Mouse (Mus musculus): ENCODE measurements at regions not wholly inside any gene's neighbourhood (a gene's known extent, or its start where the extent isn't known, plus 50 kb on each side); places are given as distances from the start of the nearest gene placed in this dataset.

DNA sequence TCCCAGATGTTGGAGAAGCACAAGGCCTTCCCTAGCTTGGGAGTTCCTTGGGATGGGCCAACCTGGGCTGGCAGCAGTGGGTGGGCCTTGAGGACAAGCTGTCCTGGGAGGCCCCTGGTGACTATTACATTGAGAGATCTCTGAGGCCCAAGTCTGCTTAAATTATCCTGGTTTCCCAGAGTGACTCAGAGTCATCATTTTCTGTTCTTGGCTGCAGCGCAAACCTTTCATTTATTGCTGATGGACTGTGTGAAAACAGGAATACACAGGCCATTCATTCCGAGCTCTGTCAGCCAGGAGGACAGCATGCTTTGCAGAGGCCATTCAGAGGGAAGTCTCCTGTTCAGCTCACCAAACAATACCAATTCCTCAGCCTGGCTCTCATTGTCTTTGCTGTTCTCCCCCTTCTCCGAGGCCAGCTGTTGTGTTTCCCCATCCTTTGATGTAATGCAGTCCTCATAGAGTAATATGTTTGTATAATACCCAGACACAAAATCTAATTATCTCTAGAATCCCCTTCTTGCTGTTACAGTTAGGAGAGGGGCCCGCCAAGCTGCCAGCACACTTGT lies 220.5 kb downstream of the Insig2 start:
- Histone ChIP-seq H3K79me3 (ENCODE audit: low read depth) (no peaks in the 10 kb centered on the region), H3K79me2 (ENCODE audit: control insufficient read depth, insufficient read depth) (no peaks in the 10 kb centered on the region), H3K27me3 (ENCODE audit: control insufficient read depth, insufficient read depth, insufficient read length) (peaks cover 3% of the 10 kb centered on the region), H3K4me3 (ENCODE audit: insufficient read depth, poor library complexity, severe bottlenecking) (no peak overlapping the region), H3K36me3 (ENCODE audit: control insufficient read depth, insufficient read depth) (no peaks in the 10 kb centered on the region), H3ac (ENCODE audit: control insufficient read depth, insufficient read length, low read depth) (no peak overlapping the region)
- TF ChIP-seq FOSL1 (IDR thresholded peaks at IDR 0.05; ENCODE audit: insufficient read depth, low read length, poor library complexity, severe bottlenecking) = no peak
- TF ChIP-seq MYOG (IDR thresholded peaks at IDR 0.05; ENCODE audit: control insufficient read depth, extremely low read depth, insufficient read length) = no peak
- TF ChIP-seq MAX (IDR thresholded peaks at IDR 0.05) = no peak
- no peak for TF ChIP-seq MYOD1 (IDR thresholded peaks at IDR 0.05; ENCODE audit: control insufficient read depth, insufficient read length, low read depth)
- TF ChIP-seq CTCF (IDR thresholded peaks at IDR 0.05; ENCODE audit: control insufficient read depth, insufficient read depth, insufficient read length) = no peak
- no peak for TF ChIP-seq CEBPB (IDR thresholded peaks at IDR 0.05; ENCODE audit: low read depth)
- TF ChIP-seq USF1 (IDR thresholded peaks at IDR 0.05; ENCODE audit: low read depth) = no peak

GRCm38 (mm10) chr1:121112464-121112863 lies 219.9 kb downstream of the Insig2 start:
- H3K36me3 ChIP-seq (ENCODE audit: control insufficient read depth, insufficient read depth) = no peaks in the 10 kb centered on the region
- no peaks in the 10 kb centered on the region for H3K79me3 ChIP-seq (ENCODE audit: low read depth)
- H3ac ChIP-seq (ENCODE audit: control insufficient read depth, insufficient read length, low read depth) = no peak overlapping the region
- H3K4me3 ChIP-seq (ENCODE audit: insufficient read depth, poor library complexity, severe bottlenecking) = no peak overlapping the region
- TF ChIP-seq USF1 (IDR thresholded peaks at IDR 0.05; ENCODE audit: low read depth) (no peak), MYOD1 (IDR thresholded peaks at IDR 0.05; ENCODE audit: control insufficient read depth, insufficient read length, low read depth) (no peak), CEBPB (IDR thresholded peaks at IDR 0.05; ENCODE audit: low read depth) (no peak), MAX (IDR thresholded peaks at IDR 0.05) (no peak), FOSL1 (IDR thresholded peaks at IDR 0.05; ENCODE audit: insufficient read depth, low read length, poor library complexity, severe bottlenecking) (no peak), MYOG (IDR thresholded peaks at IDR 0.05; ENCODE audit: control insufficient read depth, extremely low read depth, insufficient read length) (no peak), CTCF (IDR thresholded peaks at IDR 0.05; ENCODE audit: control insufficient read depth, insufficient read depth, insufficient read length) (no peak)
- H3K27me3 ChIP-seq (ENCODE audit: control insufficient read depth, insufficient read depth, insufficient read length) = peaks cover 3% of the 10 kb centered on the region
- no peaks in the 10 kb centered on the region for H3K79me2 ChIP-seq (ENCODE audit: control insufficient read depth, insufficient read depth)

GRCm38 (mm10) chr1:121116626-121117025 lies 215.8 kb downstream of the Insig2 start:
- Histone ChIP-seq H3K36me3 (ENCODE audit: control insufficient read depth, insufficient read depth) (no peaks in the 10 kb centered on the region), H3ac (ENCODE audit: control insufficient read depth, insufficient read length, low read depth) (no peak overlapping the region), H3K27me3 (ENCODE audit: control insufficient read depth, insufficient read depth, insufficient read length) (no peaks in the 10 kb centered on the region), H3K79me3 (ENCODE audit: low read depth) (no peaks in the 10 kb centered on the region), H3K4me3 (ENCODE audit: insufficient read depth, poor library complexity, severe bottlenecking) (no peak overlapping the region), H3K79me2 (ENCODE audit: control insufficient read depth, insufficient read depth) (no peaks in the 10 kb centered on the region)
- TF ChIP-seq MYOG (IDR thresholded peaks at IDR 0.05; ENCODE audit: control insufficient read depth, extremely low read depth, insufficient read length) (no peak), MAX (IDR thresholded peaks at IDR 0.05) (no peak), MYOD1 (IDR thresholded peaks at IDR 0.05; ENCODE audit: control insufficient read depth, insufficient read length, low read depth) (no peak), USF1 (IDR thresholded peaks at IDR 0.05; ENCODE audit: low read depth) (no peak), CTCF (IDR thresholded peaks at IDR 0.05; ENCODE audit: control insufficient read depth, insufficient read depth, insufficient read length) (no peak), CEBPB (IDR thresholded peaks at IDR 0.05; ENCODE audit: low read depth) (no peak), FOSL1 (IDR thresholded peaks at IDR 0.05; ENCODE audit: insufficient read depth, low read length, poor library complexity, severe bottlenecking) (no peak)

GRCm38 (mm10) chr1:121123436-121123835 lies 209.0 kb downstream of the Insig2 start:
- TF ChIP-seq CEBPB (IDR thresholded peaks at IDR 0.05; ENCODE audit: low read depth) = no peak
- no peak for TF ChIP-seq CTCF (IDR thresholded peaks at IDR 0.05; ENCODE audit: control insufficient read depth, insufficient read depth, insufficient read length)
- no peak for TF ChIP-seq MYOD1 (IDR thresholded peaks at IDR 0.05; ENCODE audit: control insufficient read depth, insufficient read length, low read depth)
- TF ChIP-seq USF1 (IDR thresholded peaks at IDR 0.05; ENCODE audit: low read depth) = no peak
- TF ChIP-seq MAX (IDR thresholded peaks at IDR 0.05) = no peak
- TF ChIP-seq MYOG (IDR thresholded peaks at IDR 0.05; ENCODE audit: control insufficient read depth, extremely low read depth, insufficient read length) = no peak
- TF ChIP-seq FOSL1 (IDR thresholded peaks at IDR 0.05; ENCODE audit: insufficient read depth, low read length, poor library complexity, severe bottlenecking) = no peak
- Histone ChIP-seq H3K36me3 (ENCODE audit: control insufficient read depth, insufficient read depth) (no peaks in the 10 kb centered on the region), H3K79me3 (ENCODE audit: low read depth) (no peaks in the 10 kb centered on the region), H3K27me3 (ENCODE audit: control insufficient read depth, insufficient read depth, insufficient read length) (no peaks in the 10 kb centered on the region), H3ac (ENCODE audit: control insufficient read depth, insufficient read length, low read depth) (no peak overlapping the region), H3K79me2 (ENCODE audit: control insufficient read depth, insufficient read depth) (no peaks in the 10 kb centered on the region), H3K4me3 (ENCODE audit: insufficient read depth, poor library complexity, severe bottlenecking) (no peak overlapping the region)

DNA sequence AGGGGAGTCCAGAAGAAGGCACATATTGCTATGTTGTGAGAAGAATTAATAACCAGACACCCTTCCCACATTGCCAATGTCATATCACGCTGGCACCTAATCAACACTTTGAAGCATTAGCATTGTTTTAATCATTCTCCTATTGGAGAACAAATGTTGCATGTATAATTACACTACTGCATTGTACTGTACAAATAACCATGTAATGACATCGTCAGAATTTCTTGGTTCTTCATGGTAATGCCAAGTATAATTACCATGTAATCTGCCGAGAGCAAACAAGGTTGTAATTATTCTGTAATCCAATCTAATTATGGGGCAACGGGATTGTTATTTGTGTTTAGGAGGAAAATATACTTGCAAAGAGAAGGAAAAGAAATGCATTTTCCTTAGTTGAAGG lies 196.1 kb downstream of the Insig2 start:
- no peak for TF ChIP-seq CEBPB (IDR thresholded peaks at IDR 0.05; ENCODE audit: low read depth)
- Histone ChIP-seq H3K79me2 (ENCODE audit: control insufficient read depth, insufficient read depth) (no peaks in the 10 kb centered on the region), H3K79me3 (ENCODE audit: low read depth) (no peaks in the 10 kb centered on the region), H3K27me3 (ENCODE audit: control insufficient read depth, insufficient read depth, insufficient read length) (no peaks in the 10 kb centered on the region), H3ac (ENCODE audit: control insufficient read depth, insufficient read length, low read depth) (no peak overlapping the region), H3K36me3 (ENCODE audit: control insufficient read depth, insufficient read depth) (no peaks in the 10 kb centered on the region), H3K4me3 (ENCODE audit: insufficient read depth, poor library complexity, severe bottlenecking) (no peak overlapping the region)

- no peaks in the 10 kb centered on the region for H3K36me3 ChIP-seq (ENCODE audit: control insufficient read depth, insufficient read depth)
- H3K79me2 ChIP-seq (ENCODE audit: control insufficient read depth, insufficient read depth) = no peaks in the 10 kb centered on the region
- no peak for TF ChIP-seq USF1 (IDR thresholded peaks at IDR 0.05; ENCODE audit: low read depth)
- TF ChIP-seq FOSL1 (IDR thresholded peaks at IDR 0.05; ENCODE audit: insufficient read depth, low read length, poor library complexity, severe bottlenecking) = no peak
- TF ChIP-seq CEBPB (IDR thresholded peaks at IDR 0.05; ENCODE audit: low read depth) = no peak
- TF ChIP-seq MAX (IDR thresholded peaks at IDR 0.05) = no peak
- no peak for TF ChIP-seq MYOD1 (IDR thresholded peaks at IDR 0.05; ENCODE audit: control insufficient read depth, insufficient read length, low read depth)
- no peak for TF ChIP-seq CTCF (IDR thresholded peaks at IDR 0.05; ENCODE audit: control insufficient read depth, insufficient read depth, insufficient read length)
- TF ChIP-seq MYOG (IDR thresholded peaks at IDR 0.05; ENCODE audit: control insufficient read depth, extremely low read depth, insufficient read length) = no peak
- no peaks in the 10 kb centered on the region for H3K27me3 ChIP-seq (ENCODE audit: control insufficient read depth, insufficient read depth, insufficient read length)
- no peak overlapping the region for H3K4me3 ChIP-seq (ENCODE audit: insufficient read depth, poor library complexity, severe bottlenecking)
- no peaks in the 10 kb centered on the region for H3K79me3 ChIP-seq (ENCODE audit: low read depth)
- no peak overlapping the region for H3ac ChIP-seq (ENCODE audit: control insufficient read depth, insufficient read length, low read depth)
Observed at GRCm38 (mm10) chr1:121136846-121137245, 195.5 kb downstream of the Insig2 start.
